Mouse (Mus musculus) intestine, embryonic 16.5 days (tissue): ENCODE data around the gene Dcbld1. TPM values are rescaled to one million over a fixed set of nuclear protein-coding genes. Genes with fewer than 3 reads are reported as not detected.

Experiments
- polyA plus RNA-seq: library from polyadenylated mRNA; unstranded; fragments of >200 nt; fragmentation: Nextera tagmentation; extraction: Ambion mirVana; gene quantifications from 2 replicates; pipeline ENCODE4 v1.2.1, GENCODE M21; 2015

The Dcbld1 gene
- polyA plus RNA-seq, 1 experiment from 2014 or later: 45.9 TPM

Other genes starting within 250 kb of the Dcbld1 start
- gene Vgll2, start 211.1 kb upstream of the Dcbld1 start, polyA plus RNA-seq: 0.13 TPM in 1 of 2 replicates, not detected in the other
- gene Ros1, start 38.4 kb upstream of the Dcbld1 start, polyA plus RNA-seq: 4.6 and 7.6 TPM in 2 replicates
- gene Gm26741, start 125.1 kb downstream of the Dcbld1 start, polyA plus RNA-seq: not detected in 2 replicates
- 15.9 and 16.0 TPM in 2 replicates for gene Gopc, start 148.5 kb downstream of the Dcbld1 start, polyA plus RNA-seq
- 0.36 and 0.77 TPM in 2 replicates for gene Nepn, start 155.4 kb downstream of the Dcbld1 start, polyA plus RNA-seq
- 12.9 and 13.1 TPM in 2 replicates for gene Nus1, start 183.9 kb downstream of the Dcbld1 start, polyA plus RNA-seq